Mouse (Mus musculus): Measurements from ENCODE around the gene Fate1. TPM values are rescaled to one million over a fixed set of nuclear protein-coding genes. Genes with fewer than 3 reads are reported as not detected.
"Not testable (repeated sequence)": the region's sequence is repeated elsewhere in the genome, so short reads cannot be mapped to it uniquely, and the experiment has no call there.

The Fate1 gene
- polyA plus RNA-seq (2015; fragmentation: Nextera tagmentation; extraction: Ambion mirVana): not detected in 2 replicates

- Histone ChIP-seq H3K4me3 (replicated peaks) (no peak within 1 kb of the TSS), H3K4me1 (no peaks in the 10 kb centered on the region), H3K9ac (no peak within 1 kb of the TSS), H3K27me3 (peaks cover 3% of the 10 kb centered on the region; the same call in 1 of the 2 replicates), H3K9me3 (replicated peaks) (no peaks in the 10 kb centered on the region), H3K4me2 (no peak within 1 kb of the TSS), H3K36me3 (no peaks in the 10 kb centered on the region), H3K27ac (no peak within 1 kb of the TSS)
- 67% methylated on average over 2 of the region's 2 CpGs for WGBS
- no peak for ATAC-seq (replicated peaks; ENCODE audit: low FRiP score)
Measured at GRCm38 (mm10) chrX:71972686-71973085, at the start of gene Fate1. Fate1 (plus strand) TSS chrX:71972986.

GRCm38 (mm10) chrX:71946631-71947030 lies 26.2 kb upstream of the Fate1 start:
- Histone ChIP-seq H3K36me3 (no peaks in the 10 kb centered on the region), H3K4me2 (no peak overlapping the region), H3K27me3 (peaks cover 17% of the 10 kb centered on the region), H3K9ac (no peak overlapping the region), H3K27ac (no peak overlapping the region), H3K4me3 (replicated peaks) (no peak overlapping the region), H3K4me1 (no peaks in the 10 kb centered on the region), H3K9me3 (replicated peaks) (no peaks in the 10 kb centered on the region)
- WGBS: 21% methylated on average over 3 of the region's 3 CpGs
- no peak for ATAC-seq (replicated peaks; ENCODE audit: low FRiP score)

GRCm38 (mm10) chrX:71958366-71958765 lies 14.4 kb upstream of the Fate1 start:
- H3K27ac ChIP-seq: no peak overlapping the region
- H3K4me3 ChIP-seq (replicated peaks): no peak overlapping the region
- H3K9me3 ChIP-seq (replicated peaks): no peaks in the 10 kb centered on the region
- H3K27me3 ChIP-seq: peaks cover 25% of the 10 kb centered on the region
- H3K4me2 ChIP-seq: no peak overlapping the region
- no peaks in the 10 kb centered on the region for H3K36me3 ChIP-seq
- no peak for ATAC-seq (replicated peaks; ENCODE audit: low FRiP score)
- 0 out of 2 replicates have a peak, but pooled peaks cover 1% of the 10 kb centered on the region for H3K4me1 ChIP-seq
- no peak overlapping the region for H3K9ac ChIP-seq

- no peaks in the 10 kb centered on the region for H3K36me3 ChIP-seq
- H3K27ac ChIP-seq: peak within 1 kb of the TSS; percentile 51; the same call in 1 of the 2 replicates
- H3K27me3 ChIP-seq: peaks cover 21% of the 10 kb centered on the region
- H3K9me3 ChIP-seq (replicated peaks): no peaks in the 10 kb centered on the region
- 0 out of 2 replicates have a peak, but pooled peaks cover 5% of the 10 kb centered on the region for H3K4me1 ChIP-seq
- WGBS: 24% methylated on average over 65 of the region's 72 CpGs
- peak within 1 kb of the TSS; percentile 56 for H3K4me3 ChIP-seq (replicated peaks)
- ATAC-seq (replicated peaks; ENCODE audit: low FRiP score): peak; percentile 96
- H3K4me2 ChIP-seq: peak within 1 kb of the TSS; percentile 81
- peak within 1 kb of the TSS; percentile 54 for H3K9ac ChIP-seq
Measured at GRCm38 (mm10) chrX:71962073-71963051, 10.4 kb upstream of the Fate1 start, which contains the start of gene Prrg3. Prrg3 (plus strand) TSS chrX:71962624.

- H3K36me3 ChIP-seq: no peaks in the 10 kb centered on the region
- 0 out of 2 replicates have a peak, but pooled peaks cover 5% of the 10 kb centered on the region for H3K4me1 ChIP-seq
- no peak for ATAC-seq (replicated peaks; ENCODE audit: low FRiP score)
- no peak overlapping the region for H3K27ac ChIP-seq
- H3K9ac ChIP-seq: peak overlapping the region; percentile 54
- H3K4me3 ChIP-seq (replicated peaks): peak overlapping the region; percentile 56
- no peaks in the 10 kb centered on the region for H3K9me3 ChIP-seq (replicated peaks)
- 31% methylated on average over 9 of the region's 9 CpGs for WGBS
- H3K4me2 ChIP-seq: peak overlapping the region; percentile 81
- peaks cover 15% of the 10 kb centered on the region; the same call in 1 of the 2 replicates for H3K27me3 ChIP-seq
Measured at GRCm38 (mm10) chrX:71963275-71963912, 9.4 kb upstream of the Fate1 start.

- ATAC-seq (replicated peaks; ENCODE audit: low FRiP score): no peak
- WGBS: 80% methylated on average over 1 of the region's 1 CpGs
- no peak overlapping the region for H3K4me2 ChIP-seq
- no peak overlapping the region for H3K9ac ChIP-seq
- no peaks in the 10 kb centered on the region for H3K36me3 ChIP-seq
- H3K4me1 ChIP-seq: 0 out of 2 replicates have a peak, but pooled peaks cover 5% of the 10 kb centered on the region
- peaks cover 5% of the 10 kb centered on the region; the same call in 1 of the 2 replicates for H3K27me3 ChIP-seq
- no peak overlapping the region for H3K4me3 ChIP-seq (replicated peaks)
- H3K9me3 ChIP-seq (replicated peaks): no peaks in the 10 kb centered on the region
- H3K27ac ChIP-seq: no peak overlapping the region
Measured at GRCm38 (mm10) chrX:71968216-71968615, 4.6 kb upstream of the Fate1 start.

GRCm38 (mm10) chrX:71968816-71969215 lies 4.0 kb upstream of the Fate1 start:
- Histone ChIP-seq H3K9ac (no peak overlapping the region), H3K4me2 (no peak overlapping the region), H3K9me3 (replicated peaks) (no peaks in the 10 kb centered on the region), H3K36me3 (no peaks in the 10 kb centered on the region), H3K4me3 (replicated peaks) (no peak overlapping the region), H3K4me1 (no peaks in the 10 kb centered on the region), H3K27me3 (no peaks in the 10 kb centered on the region), H3K27ac (no peak overlapping the region)
- 79% methylated on average over 6 of the region's 6 CpGs for WGBS
- no peak for ATAC-seq (replicated peaks; ENCODE audit: low FRiP score)

GRCm38 (mm10) chrX:71971325-71971724 lies 1.5 kb upstream of the Fate1 start:
- no peak overlapping the region for H3K27ac ChIP-seq
- no peaks in the 10 kb centered on the region for H3K4me1 ChIP-seq
- H3K36me3 ChIP-seq: no peaks in the 10 kb centered on the region
- no peak overlapping the region for H3K4me2 ChIP-seq
- no peak for ATAC-seq (replicated peaks; ENCODE audit: low FRiP score)
- no peak overlapping the region for H3K4me3 ChIP-seq (replicated peaks)
- no peaks in the 10 kb centered on the region for H3K9me3 ChIP-seq (replicated peaks)
- H3K9ac ChIP-seq: no peak overlapping the region
- WGBS: 78% methylated on average over 5 of the region's 5 CpGs
- H3K27me3 ChIP-seq: peaks cover 3% of the 10 kb centered on the region; the same call in 1 of the 2 replicates

GRCm38 (mm10) chrX:71977681-71978080 lies 4.9 kb downstream of the Fate1 start:
- not testable (repeated sequence) for H3K9me3 ChIP-seq (replicated peaks); H3K36me3 ChIP-seq; H3K4me1 ChIP-seq; H3K27ac ChIP-seq; ATAC-seq (replicated peaks; ENCODE audit: low FRiP score); H3K27me3 ChIP-seq; H3K4me2 ChIP-seq; H3K4me3 ChIP-seq (replicated peaks); H3K9ac ChIP-seq

GRCm38 (mm10) chrX:71980443-71980842 lies 7.7 kb downstream of the Fate1 start:
- Histone ChIP-seq H3K27me3 (peaks cover 11% of the 10 kb centered on the region; the same call in 1 of the 2 replicates), H3K27ac (no peak overlapping the region), H3K9me3 (replicated peaks) (no peaks in the 10 kb centered on the region), H3K4me1 (no peaks in the 10 kb centered on the region), H3K9ac (no peak overlapping the region), H3K4me3 (replicated peaks) (no peak overlapping the region), H3K36me3 (no peaks in the 10 kb centered on the region), H3K4me2 (no peak overlapping the region)
- no peak for ATAC-seq (replicated peaks; ENCODE audit: low FRiP score)
- WGBS: 72% methylated on average over 3 of the region's 3 CpGs

GRCm38 (mm10) chrX:71981322-71981721 lies 8.5 kb downstream of the Fate1 start:
- 73% methylated on average over 2 of the region's 2 CpGs for WGBS
- Histone ChIP-seq H3K27me3 (peaks cover 11% of the 10 kb centered on the region; the same call in 1 of the 2 replicates), H3K9me3 (replicated peaks) (no peaks in the 10 kb centered on the region), H3K27ac (no peak overlapping the region), H3K4me2 (no peak overlapping the region), H3K9ac (no peak overlapping the region), H3K4me3 (replicated peaks) (no peak overlapping the region), H3K36me3 (no peaks in the 10 kb centered on the region), H3K4me1 (no peaks in the 10 kb centered on the region)
- ATAC-seq (replicated peaks; ENCODE audit: low FRiP score): no peak

- H3K4me3 ChIP-seq (replicated peaks): no peak overlapping the region
- no peak overlapping the region for H3K4me2 ChIP-seq
- H3K9me3 ChIP-seq (replicated peaks): no peaks in the 10 kb centered on the region
- ATAC-seq (replicated peaks; ENCODE audit: low FRiP score): no peak
- no peak overlapping the region for H3K9ac ChIP-seq
- H3K27me3 ChIP-seq: peaks cover 11% of the 10 kb centered on the region; the same call in 1 of the 2 replicates
- H3K27ac ChIP-seq: no peak overlapping the region
- no peaks in the 10 kb centered on the region for H3K36me3 ChIP-seq
- WGBS: 75% methylated on average over 2 of the region's 2 CpGs
- no peaks in the 10 kb centered on the region for H3K4me1 ChIP-seq
Measured at GRCm38 (mm10) chrX:71983205-71983604, 10.4 kb downstream of the Fate1 start.

Data from kidney, embryonic 15.5 days (tissue).